10 mouse cellular contexts compared by ENCODE assay signal in genomic region chr9:100439481-100439880, GRCm38 (mm10). TPM values are rescaled to one million over a fixed set of nuclear protein-coding genes. Genes with fewer than 3 reads are reported as not detected.
DNase-seq lines count a peak whose midpoint lies in the region; ATAC-seq and TF ChIP-seq lines count a peak whose summit lies in the region.
"Had no signal": no experiment of that assay in that cellular context is flagged by ENCODE, and none has a peak within 500 bp of the region (broad histone marks: within the 10 kb centered on the region; RNA-seq: fewer than 3 reads in every experiment).

No protein-coding gene starts in this region.

- H3K36me3 ChIP-seq in hindbrain, embryonic 14.5 days (replicated peaks; ENCODE audit: control insufficient read depth, insufficient read depth) = no peaks in the 10 kb centered on the region
- H3K36me3 ChIP-seq in midbrain, embryonic 10.5 days = no peaks in the 10 kb centered on the region

- no peaks in the 10 kb centered on the region for H3K27me3 ChIP-seq in hindbrain, embryonic 14.5 days (ENCODE audit: control insufficient read depth, insufficient read depth, low read length)
- no peaks in the 10 kb centered on the region; the same call in 1 of the 2 replicates for H3K27me3 ChIP-seq in midbrain, embryonic 10.5 days (ENCODE audit: low read depth, poor library complexity, severe bottlenecking)

- no peaks in the 10 kb centered on the region for H3K9me3 ChIP-seq in hindbrain, embryonic 14.5 days (ENCODE audit: control insufficient read depth, low read length)
- no peaks in the 10 kb centered on the region for H3K9me3 ChIP-seq in midbrain, embryonic 10.5 days (replicated peaks)

- H3K4me3 ChIP-seq in hindbrain, embryonic 14.5 days (replicated peaks; ENCODE audit: low read length) = no peak overlapping the region
- H3K4me3 ChIP-seq in midbrain, embryonic 10.5 days = no peak overlapping the region
- no peak overlapping the region for H3K4me3 ChIP-seq in gastrocnemius, adult 2 months

- peak; percentile 83; the same call in 1 of the 2 replicates for ATAC-seq in hindbrain, embryonic 14.5 days (ENCODE audit: low FRiP score)
- ATAC-seq: inflammation-experienced regulatory T-cells, adult 6 months had no signal

- TF ChIP-seq CTCF in brain, embryonic 14.5 days (IDR thresholded peaks at IDR 0.05; ENCODE audit: borderline replicate concordance, extremely low read depth, insufficient read depth, insufficient read length) = no peak
- TF ChIP-seq CTCF in gastrocnemius, adult 2 months (IDR thresholded peaks at IDR 0.05) = no peak

- 0 out of 2 replicates have a peak overlapping the region, but pooled peaks have one; percentile 9 for H3K9ac ChIP-seq in hindbrain, embryonic 14.5 days

- H3K27ac ChIP-seq in hindbrain, embryonic 14.5 days = peak overlapping the region; percentile 78
- peak overlapping the region; percentile 72 for H3K27ac ChIP-seq in midbrain, embryonic 10.5 days (replicated peaks)
- no peak overlapping the region for H3K27ac ChIP-seq in gastrocnemius, adult 2 months

- intact Hi-C loops in gastrocnemius, adult 2 months (cut with DNase I) = no loop called here

- H3K4me1 ChIP-seq in hindbrain, embryonic 14.5 days (replicated peaks; ENCODE audit: control insufficient read depth, insufficient read depth, low read length) = peaks cover 12% of the 10 kb centered on the region; the same call in 1 of the 2 replicates
- peaks cover 17% of the 10 kb centered on the region for H3K4me1 ChIP-seq in midbrain, embryonic 10.5 days

- 14% methylated on average over 8 of the region's 8 CpGs for WGBS in hindbrain, embryonic 14.5 days
- WGBS in midbrain, embryonic 10.5 days = 86% methylated on average over 8 of the region's 8 CpGs

- TF ChIP-seq POLR2A in brain, embryonic 14.5 days (IDR thresholded peaks at IDR 0.05; ENCODE audit: borderline replicate concordance, extremely low read depth, insufficient read depth, insufficient read length, poor library complexity, severe bottlenecking) = no peak

- H3K4me2 ChIP-seq in hindbrain, embryonic 14.5 days (replicated peaks) = peak overlapping the region; percentile 13
- H3K4me2 ChIP-seq: liver, embryonic 11.5 days had no signal

- peak; percentile 59 for DNase-seq in Muller cell, postnatal 12 days (ENCODE audit: inconsistent ontology term)
- peak; percentile 93 for DNase-seq in brain, embryonic 14.5 days (ENCODE audit: low read depth)
- DNase-seq in hindbrain, embryonic 14.5 days (ENCODE audit: low spot score) = peak; percentile 55
- DNase-seq in midbrain, embryonic 10.5 days (ENCODE audit: low spot score) = no peak
- no peak for DNase-seq in urinary bladder, adult 18-20 months (ENCODE audit: low spot score in 2 of 2)
- DNase-seq in natural killer cell, adult 2 months (ENCODE audit: low spot score in 2 of 2) = no peak
- no peak for DNase-seq in gastrocnemius, adult 2 months
- no peak for DNase-seq in left cerebral cortex, adult 8-10 months (ENCODE audit: low spot score in 2 of 2)

RNA-seq across cellular contexts. Expression of gene Il20rb, which starts 47.1 kb away (rescaled TPM):
- 2.2 and 2.4 TPM in 2 replicates for polyA plus RNA-seq in brain, embryonic 14.5 days (2012; rRNA removed)
- 0.29 and 0.57 TPM in 2 replicates for polyA plus RNA-seq in hindbrain, embryonic 14.5 days (2014; fragmentation: Nextera tagmentation; extraction: Ambion mirVana)
- polyA plus RNA-seq in midbrain, embryonic 10.5 days (2016; fragmentation: Nextera tagmentation; extraction: Ambion mirVana) = 0.80 and 0.98 TPM in 2 replicates
- 1 to 10 TPM; 1.3 to 1.9 TPM for total RNA-seq in gastrocnemius, adult 2 months (2021)
- total RNA-seq in left cerebral cortex, adult 8-10 months (2022) = under 1 TPM; 0.30 to 0.74 (median 0.48) TPM

Comparison
In these comparisons a context has a peak if more than half of its experiments do, and no peak if none do; other contexts are left out.
1. DNase-seq: peak in Muller cell, postnatal 12 days (single experiment), brain, embryonic 14.5 days (single experiment) and hindbrain, embryonic 14.5 days (single experiment); none in midbrain, embryonic 10.5 days (single experiment), urinary bladder, adult 18-20 months (0 of 2), natural killer cell, adult 2 months (0 of 2), gastrocnemius, adult 2 months (single experiment) and left cerebral cortex, adult 8-10 months (0 of 2).